Mouse (Mus musculus) hindbrain, embryonic 16.5 days (tissue): ENCODE data around the gene Metap1d. TPM values are rescaled to one million over a fixed set of nuclear protein-coding genes. Genes with fewer than 3 reads are reported as not detected.

Source experiments
- ATAC-seq: fragments of 200-750 bp; cut with Nextera tagmentation; 2 replicates; pipeline ENCODE4 v1.8.0; 2017; ENCODE audit warnings: moderate TSS enrichment, moderate library complexity
- H3K27ac ChIP-seq: fragments of 300-500 bp; sonication (generic); 2 replicates; pipeline ENCODE4 v1.5.1; 2014; ENCODE audit warnings: low read depth, mild to moderate bottlenecking, control low read depth, low read length, moderate library complexity
- H3K27me3 ChIP-seq: fragments of 300-500 bp; sonication (generic); replicated peaks from 2 replicates; pipeline ENCODE4 v1.6.1; 2014; ENCODE audit warnings: low read length; ENCODE audit not compliant: control insufficient read depth, insufficient read depth
- H3K36me3 ChIP-seq: fragments of 300-500 bp; sonication (generic); 2 replicates; pipeline ENCODE4 v1.6.1; 2014; ENCODE audit warnings: mild to moderate bottlenecking, low read length, moderate library complexity, mixed read lengths; ENCODE audit not compliant: control insufficient read depth, insufficient read depth
- H3K4me1 ChIP-seq: fragments of 300-500 bp; sonication (generic); 2 replicates; pipeline ENCODE4 v1.6.1; 2014; ENCODE audit warnings: low read depth, low read length; ENCODE audit not compliant: control insufficient read depth, insufficient read depth
- H3K4me2 ChIP-seq: fragments of 300-500 bp; sonication (generic); 2 replicates; pipeline ENCODE4 v1.6.1; 2014; ENCODE audit warnings: mild to moderate bottlenecking, low read length, control low read depth, moderate library complexity
- H3K4me3 ChIP-seq: fragments of 300-500 bp; sonication (generic); 2 replicates; pipeline ENCODE4 v1.5.1; 2014; ENCODE audit warnings: mild to moderate bottlenecking, low read length, control low read depth, moderate library complexity
- H3K9ac ChIP-seq: fragments of 300-500 bp; sonication (generic); 2 replicates; pipeline ENCODE4 v1.6.1; 2014; ENCODE audit warnings: low read depth, mild to moderate bottlenecking, control low read depth, low read length, moderate library complexity
- H3K9me3 ChIP-seq: fragments of 300-500 bp; sonication (generic); 2 replicates; pipeline ENCODE4 v1.6.1; 2014; ENCODE audit warnings: mild to moderate bottlenecking, low read length, moderate library complexity; ENCODE audit not compliant: control insufficient read depth
- WGBS: fragments of 180-500 bp; shearing (Covaris S2); extraction: QIAGEN DNeasy Blood & Tissue Kit; methylation state at CpG from one replicate; pipeline ENCODE4 v1.1.7; 2014; 5-methylcytosine and 5-hydroxymethylcytosine counted together
- polyA plus RNA-seq: library from polyadenylated mRNA; unstranded; fragments of >200 nt; fragmentation: Nextera tagmentation; extraction: Ambion mirVana; gene quantifications from 2 replicates; pipeline ENCODE4 v1.2.1, GENCODE M21; 2015

Gene Metap1d
- polyA plus RNA-seq, 1 experiment from 2014 or later = 31.7 TPM

DNA sequence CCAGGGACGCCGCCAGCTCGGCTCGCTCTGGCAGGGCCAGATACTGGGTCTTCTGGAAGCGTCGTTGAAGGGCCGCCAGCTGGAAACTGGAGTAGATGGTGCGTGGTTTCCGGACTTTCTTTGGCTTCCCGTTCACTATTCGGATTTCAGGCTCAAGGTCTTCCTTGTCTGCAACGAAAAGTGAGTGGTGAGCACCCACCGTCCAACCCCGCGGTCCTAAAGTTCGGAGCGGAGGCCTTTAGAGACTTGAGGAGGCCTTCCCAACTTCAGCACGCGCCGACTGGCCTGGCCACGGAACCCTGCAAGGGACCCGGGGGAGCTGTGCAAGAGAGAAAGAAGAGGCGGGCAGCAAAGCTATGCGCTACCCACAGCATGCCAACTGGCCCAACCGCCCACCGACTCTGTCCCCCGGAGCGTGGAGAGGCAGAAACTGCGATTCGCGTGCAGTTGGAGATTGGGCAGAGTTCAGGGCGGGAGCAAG, 92.4 kb downstream of the Metap1d start:
- Histone ChIP-seq H3K9ac (no peak overlapping the region; the same call in 1 of the 2 replicates), H3K4me3 (peak overlapping the region; percentile 47), H3K4me2 (peak overlapping the region; percentile 90), H3K9me3 (no peaks in the 10 kb centered on the region), H3K36me3 (no peaks in the 10 kb centered on the region), H3K27ac (no peak overlapping the region), H3K27me3 (peaks cover 50% of the 10 kb centered on the region), H3K4me1 (peaks cover 16% of the 10 kb centered on the region)
- WGBS = under 1% methylated on average over 32 of the region's 32 CpGs
- ATAC-seq = no peak

GRCm38 (mm10) chr2:71545882-71546639, 93.0 kb downstream of the Metap1d start:
- peak overlapping the region; percentile 47 for H3K4me3 ChIP-seq
- no peak overlapping the region for H3K27ac ChIP-seq
- H3K36me3 ChIP-seq = no peaks in the 10 kb centered on the region
- under 1% methylated on average over 50 of the region's 59 CpGs for WGBS
- H3K4me2 ChIP-seq = peak overlapping the region; percentile 90
- H3K9me3 ChIP-seq = no peaks in the 10 kb centered on the region
- peaks cover 54% of the 10 kb centered on the region for H3K27me3 ChIP-seq
- peaks cover 16% of the 10 kb centered on the region for H3K4me1 ChIP-seq
- ATAC-seq = peak; percentile 35; the same call in 1 of the 2 replicates
- peak overlapping the region; percentile 45 for H3K9ac ChIP-seq

DNA sequence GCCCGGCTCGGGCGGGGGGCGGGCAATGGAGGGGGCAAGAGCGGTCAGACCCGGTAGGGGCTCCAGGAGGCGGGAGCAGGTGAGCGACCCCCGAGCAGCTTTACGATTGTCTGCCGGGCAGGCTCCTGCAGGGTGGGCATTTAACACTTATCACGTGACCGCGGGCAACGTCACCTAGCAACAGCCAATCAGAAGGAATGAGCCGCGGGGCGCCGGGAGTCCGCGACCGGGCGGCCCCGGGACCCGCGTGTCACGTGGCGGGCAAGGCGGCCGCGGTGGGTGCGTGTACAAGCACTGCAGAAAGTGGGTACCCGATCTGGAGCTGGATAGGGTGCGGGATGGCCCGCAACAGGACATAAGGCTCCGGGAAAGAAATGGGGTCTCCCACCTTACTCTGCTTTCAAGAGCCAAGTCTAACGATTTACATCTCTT, 93.6 kb downstream of the Metap1d start, which contains the start of gene Dlx2:
Gene Dlx2 (minus strand): TSS at position 115 of the 432 bp plus-strand sequence.
- H3K4me1 ChIP-seq = peaks cover 16% of the 10 kb centered on the region
- no peaks in the 10 kb centered on the region for H3K9me3 ChIP-seq
- H3K27me3 ChIP-seq = peaks cover 58% of the 10 kb centered on the region
- H3K4me3 ChIP-seq = peak within 1 kb of the TSS; percentile 47
- no peaks in the 10 kb centered on the region for H3K36me3 ChIP-seq
- ATAC-seq = peak; percentile 61
- no peak within 1 kb of the TSS for H3K27ac ChIP-seq
- peak within 1 kb of the TSS; percentile 45 for H3K9ac ChIP-seq
- H3K4me2 ChIP-seq = peak within 1 kb of the TSS; percentile 90
- 0% methylated on average over 36 of the region's 37 CpGs for WGBS

DNA sequence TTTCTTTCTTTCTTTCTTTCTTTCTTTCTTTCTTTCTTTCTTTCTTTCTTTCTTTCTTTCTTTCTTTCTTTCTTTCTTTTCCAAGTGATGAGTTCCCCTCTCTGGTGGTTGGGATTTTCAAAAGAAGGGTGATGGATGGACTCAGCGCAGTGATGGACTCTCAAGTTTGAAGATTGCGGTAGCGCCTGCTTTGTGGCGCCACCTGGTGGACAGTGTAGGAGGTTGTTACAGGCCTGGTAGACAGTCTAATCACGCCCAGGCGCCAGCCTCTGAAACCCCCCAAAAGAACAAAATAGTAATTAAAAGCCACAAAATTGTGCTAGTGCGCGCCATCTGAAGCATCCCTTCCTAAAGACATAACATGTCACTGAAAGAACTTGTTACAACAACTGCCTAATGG, 94.8 kb downstream of the Metap1d start:
- 5% methylated on average over 8 of the region's 8 CpGs for WGBS
- no peak overlapping the region for H3K27ac ChIP-seq
- H3K9ac ChIP-seq = no peak overlapping the region
- peaks cover 50% of the 10 kb centered on the region for H3K27me3 ChIP-seq
- H3K4me3 ChIP-seq = no peak overlapping the region
- no peaks in the 10 kb centered on the region for H3K9me3 ChIP-seq
- H3K4me2 ChIP-seq = no peak overlapping the region
- peaks cover 16% of the 10 kb centered on the region for H3K4me1 ChIP-seq
- no peaks in the 10 kb centered on the region for H3K36me3 ChIP-seq
- no peak for ATAC-seq

GRCm38 (mm10) chr2:71550330-71550729, 97.3 kb downstream of the Metap1d start:
- Histone ChIP-seq H3K36me3 (no peaks in the 10 kb centered on the region), H3K9ac (no peak overlapping the region), H3K27ac (no peak overlapping the region), H3K27me3 (peaks cover 47% of the 10 kb centered on the region), H3K9me3 (no peaks in the 10 kb centered on the region), H3K4me3 (no peak overlapping the region), H3K4me2 (no peak overlapping the region), H3K4me1 (peaks cover 13% of the 10 kb centered on the region)
- 27% methylated on average over 3 of the region's 3 CpGs for whole genome bisulfite sequencing
- no peak for ATAC-seq

- Histone ChIP-seq H3K27me3 (peaks cover 38% of the 10 kb centered on the region), H3K4me3 (no peak overlapping the region), H3K36me3 (no peaks in the 10 kb centered on the region), H3K4me1 (peaks cover 2% of the 10 kb centered on the region), H3K9ac (no peak overlapping the region), H3K27ac (no peak overlapping the region), H3K9me3 (no peaks in the 10 kb centered on the region), H3K4me2 (no peak overlapping the region)
- under 1% methylated on average over 17 of the region's 18 CpGs for WGBS
- no peak for ATAC-seq
These were observed 98.6 kb downstream of the Metap1d start for GRCm38 (mm10) chr2:71551704-71552103.

DNA sequence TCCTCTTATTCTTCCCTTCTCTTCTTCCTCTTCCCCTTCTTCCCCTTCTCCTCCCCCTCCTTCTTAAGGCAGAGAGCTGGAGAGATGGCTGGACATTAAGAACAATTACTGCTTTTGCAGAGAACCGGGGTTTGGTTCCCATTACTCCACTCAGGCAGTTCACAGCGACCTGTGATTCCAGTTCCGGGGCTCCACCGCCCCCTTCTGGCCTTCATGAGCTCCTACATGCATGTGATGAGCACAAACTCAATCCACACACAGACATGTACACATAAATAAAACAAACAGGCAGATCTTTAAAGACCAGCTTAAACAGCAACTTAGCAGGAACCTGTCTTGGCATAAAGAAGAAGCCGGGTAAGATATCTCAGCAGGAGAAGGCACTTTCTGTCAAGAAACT, 103.0 kb downstream of the Metap1d start:
- no peak overlapping the region for H3K27ac ChIP-seq
- H3K27me3 ChIP-seq = peaks cover 20% of the 10 kb centered on the region
- no peaks in the 10 kb centered on the region for H3K36me3 ChIP-seq
- no peaks in the 10 kb centered on the region for H3K4me1 ChIP-seq
- no peak overlapping the region for H3K9ac ChIP-seq
- H3K9me3 ChIP-seq = no peaks in the 10 kb centered on the region
- ATAC-seq = no peak
- no peak overlapping the region for H3K4me2 ChIP-seq
- H3K4me3 ChIP-seq = no peak overlapping the region
- 66% methylated on average over 5 of the region's 5 CpGs for WGBS

- Histone ChIP-seq H3K9me3 (no peaks in the 10 kb centered on the region), H3K9ac (no peak overlapping the region), H3K4me2 (no peak overlapping the region), H3K4me3 (no peak overlapping the region), H3K36me3 (no peaks in the 10 kb centered on the region), H3K4me1 (no peaks in the 10 kb centered on the region), H3K27ac (no peak overlapping the region), H3K27me3 (no peaks in the 10 kb centered on the region)
- ATAC-seq = no peak
- WGBS = 87% methylated on average over 9 of the region's 9 CpGs
These were observed 113.4 kb downstream of the Metap1d start for GRCm38 (mm10) chr2:71566466-71566865.

DNA sequence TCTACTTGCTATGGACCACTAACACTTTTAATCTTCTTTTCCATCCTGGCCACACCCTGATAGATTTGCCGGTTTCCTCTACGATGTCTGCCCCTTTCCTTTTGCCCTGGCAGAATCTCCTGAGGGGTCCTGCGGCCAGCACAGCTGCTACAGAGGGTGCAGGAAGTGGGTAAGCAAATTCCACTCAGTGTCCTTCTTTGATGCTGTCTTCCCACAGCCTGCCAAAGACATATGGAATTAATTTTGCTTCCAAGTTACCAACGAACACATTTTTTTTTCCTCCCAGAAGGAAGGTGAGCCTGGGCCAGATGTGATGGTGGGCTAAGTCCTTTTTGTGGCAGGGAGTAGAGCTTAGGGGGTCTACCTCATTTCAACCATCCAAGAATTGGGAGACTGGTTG, 120.7 kb downstream of the Metap1d start:
- no peaks in the 10 kb centered on the region for H3K9me3 ChIP-seq
- H3K4me2 ChIP-seq = no peak overlapping the region
- 85% methylated on average over 4 of the region's 4 CpGs for WGBS
- no peak overlapping the region for H3K27ac ChIP-seq
- no peaks in the 10 kb centered on the region for H3K36me3 ChIP-seq
- H3K4me3 ChIP-seq = no peak overlapping the region
- H3K9ac ChIP-seq = no peak overlapping the region
- H3K27me3 ChIP-seq = no peaks in the 10 kb centered on the region
- no peaks in the 10 kb centered on the region for H3K4me1 ChIP-seq
- ATAC-seq = no peak
